Mouse (Mus musculus) heart, postnatal 0 days (tissue): ENCODE results near the gene Rfng. TPM values are rescaled to one million over a fixed set of nuclear protein-coding genes. Genes with fewer than 3 reads are reported as not detected.

Experiments
- ATAC-seq: fragments of 200-750 bp; cut with Nextera tagmentation; 2 replicates; pipeline ENCODE4 v1.8.0; 2017; ENCODE audit warnings: low read depth, moderate number of reproducible peaks, moderate library complexity; ENCODE audit not compliant: insufficient read depth
- DNase-seq: peaks from one replicate; pipeline ENCODE4 v3.0.0-alpha.2; 2016; ENCODE audit warnings: low spot score
- H3K27ac ChIP-seq: fragments of 300-500 bp; sonication (generic); 2 replicates; pipeline ENCODE4 v1.5.1; 2014; ENCODE audit warnings: low read depth, mild to moderate bottlenecking
- H3K27me3 ChIP-seq: fragments of 300-500 bp; sonication (generic); 2 replicates; pipeline ENCODE4 v1.6.1; 2014; ENCODE audit warnings: low read length, mixed read lengths; ENCODE audit not compliant: control insufficient read depth, insufficient read depth
- H3K36me3 ChIP-seq: fragments of 300-500 bp; sonication (generic); replicated peaks from 2 replicates; pipeline ENCODE4 v1.6.1; 2014; ENCODE audit warnings: low read length, mixed read lengths; ENCODE audit not compliant: control insufficient read depth, insufficient read depth
- H3K4me1 ChIP-seq: fragments of 300-500 bp; sonication (generic); 2 replicates; pipeline ENCODE4 v1.6.1; 2014; ENCODE audit warnings: antibody characterized with exemption; ENCODE audit not compliant: control insufficient read depth, insufficient read depth
- H3K4me2 ChIP-seq: fragments of 300-500 bp; sonication (generic); 2 replicates; pipeline ENCODE4 v1.6.1; 2014; ENCODE audit warnings: low read depth, mild to moderate bottlenecking, low read length, moderate library complexity
- H3K4me3 ChIP-seq: fragments of 300-500 bp; sonication (generic); 2 replicates; pipeline ENCODE4 v1.5.1; 2014; ENCODE audit warnings: low read depth, low read length
- H3K9ac ChIP-seq: fragments of 300-500 bp; sonication (generic); replicated peaks from 2 replicates; pipeline ENCODE4 v1.6.1; 2014; ENCODE audit warnings: low read depth, low read length, mixed read lengths
- H3K9me3 ChIP-seq: fragments of 300-500 bp; sonication (generic); replicated peaks from 2 replicates; pipeline ENCODE4 v1.6.1; 2016; ENCODE audit warnings: low read length; ENCODE audit not compliant: control insufficient read depth
- CTCF ChIP-seq: IDR thresholded peaks from 2 replicates; pipeline ENCODE4 v1.5.1; 2016; ENCODE audit warnings: antibody characterized with exemption, control low read depth, low read depth
- EP300 ChIP-seq: IDR thresholded peaks from 2 replicates; pipeline ENCODE4 v1.6.1; 2016; ENCODE audit warnings: antibody characterized with exemption, low read depth
- WGBS: fragments of 180-500 bp; shearing (Covaris S2); extraction: QIAGEN DNeasy Blood & Tissue Kit; methylation state at CpG from one replicate; pipeline ENCODE4 v1.1.7; 2014; 5-methylcytosine and 5-hydroxymethylcytosine counted together
- polyA plus RNA-seq: library from polyadenylated mRNA; unstranded; fragments of >200 nt; fragmentation: Nextera tagmentation; extraction: Ambion mirVana; gene quantifications from 2 replicates; pipeline ENCODE4 v1.2.1, GENCODE M21; 2015
- total RNA-seq: library from RNA; depleted of rRNA; stranded (reverse); fragments of >200 nt; gene quantifications from 2 replicates; pipeline ENCODE4 v1.2.3, GENCODE M21; 2014; ENCODE audit warnings: low replicate concordance

Gene Rfng
- total and polyA plus RNA-seq, 2 experiments from 2014 or later, result 14.5 to 15.3 TPM

DNA sequence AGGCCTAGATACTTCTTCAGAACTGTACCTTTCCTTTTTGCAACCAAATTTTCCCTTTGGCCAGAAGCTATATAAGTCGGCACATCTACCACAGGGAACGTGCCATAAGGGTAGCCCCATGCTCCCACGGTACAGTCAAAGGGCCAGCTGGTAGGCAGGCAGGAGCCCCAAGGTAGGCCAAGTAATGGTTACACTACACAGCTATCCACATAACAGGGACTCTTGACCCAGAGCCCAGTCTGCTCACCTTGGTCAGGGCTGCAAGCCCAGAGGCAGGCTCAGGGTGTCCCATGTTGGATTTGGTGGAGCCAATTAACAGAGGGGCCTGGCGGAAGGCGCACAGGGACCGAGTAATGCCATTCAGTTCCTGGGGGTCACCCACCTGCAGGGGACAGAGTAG, 35.5 kb upstream of the Rfng start:
- Histone ChIP-seq H3K36me3 (peaks cover 60% of the 10 kb centered on the region), H3K27me3 (no peaks in the 10 kb centered on the region), H3K4me2 (no peak overlapping the region), H3K4me1 (peaks cover 27% of the 10 kb centered on the region), H3K4me3 (no peak overlapping the region), H3K9ac (no peak overlapping the region), H3K27ac (no peak overlapping the region), H3K9me3 (no peaks in the 10 kb centered on the region)
- DNase-seq, result no peak
- 93% methylated on average over 6 of the region's 6 CpGs for WGBS
- ATAC-seq, result no peak
- TF ChIP-seq EP300 (no peak), CTCF (no peak)

- Histone ChIP-seq H3K36me3 (peaks cover 73% of the 10 kb centered on the region), H3K4me1 (peaks cover 27% of the 10 kb centered on the region), H3K4me2 (no peak overlapping the region), H3K9ac (no peak overlapping the region), H3K27ac (no peak overlapping the region), H3K9me3 (no peaks in the 10 kb centered on the region), H3K27me3 (no peaks in the 10 kb centered on the region), H3K4me3 (no peak overlapping the region)
- no peak for ATAC-seq
- TF ChIP-seq CTCF (no peak), EP300 (no peak)
- 89% methylated on average over 13 of the region's 13 CpGs for WGBS
- no peak for DNase-seq
Measured at GRCm38 (mm10) chr11:120818251-120818650, 34.2 kb upstream of the Rfng start.

DNA sequence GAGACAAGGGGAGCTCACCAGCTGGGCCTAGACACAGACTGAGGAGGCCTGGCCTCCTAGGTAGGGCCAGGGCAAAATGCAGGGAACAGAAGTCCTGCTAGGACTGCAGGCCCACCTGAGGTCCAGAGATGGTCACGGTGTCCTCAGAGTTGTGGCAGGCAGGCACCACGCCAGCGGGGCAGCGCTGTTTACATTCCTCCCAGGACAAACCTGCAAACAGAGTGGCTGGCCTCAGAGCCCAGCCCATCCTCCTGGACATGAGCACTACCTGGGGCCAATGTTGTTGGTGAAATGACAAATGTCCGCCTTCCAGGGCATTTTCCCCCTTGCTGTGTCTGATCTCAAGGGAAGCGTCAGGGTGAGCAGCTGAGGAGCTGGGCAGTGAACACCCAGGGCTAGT, 33.4 kb upstream of the Rfng start:
- no peak overlapping the region for H3K9ac ChIP-seq
- no peaks in the 10 kb centered on the region for H3K9me3 ChIP-seq
- no peak overlapping the region for H3K4me3 ChIP-seq
- TF ChIP-seq EP300 (no peak), CTCF (no peak)
- ATAC-seq (no peak), DNase-seq (no peak)
- WGBS, result 96% methylated on average over 6 of the region's 6 CpGs
- peaks cover 82% of the 10 kb centered on the region for H3K36me3 ChIP-seq
- no peak overlapping the region for H3K27ac ChIP-seq
- no peak overlapping the region for H3K4me2 ChIP-seq
- H3K4me1 ChIP-seq, result peaks cover 18% of the 10 kb centered on the region
- H3K27me3 ChIP-seq, result no peaks in the 10 kb centered on the region

- ATAC-seq (no peak), DNase-seq (no peak)
- H3K36me3 ChIP-seq, result peaks cover 100% of the 10 kb centered on the region
- TF ChIP-seq CTCF, result no peak
- no peak for TF ChIP-seq EP300
- H3K9me3 ChIP-seq, result no peaks in the 10 kb centered on the region
- WGBS, result 94% methylated on average over 16 of the region's 16 CpGs
- H3K27ac ChIP-seq, result no peak overlapping the region
- H3K9ac ChIP-seq, result no peak overlapping the region
- no peaks in the 10 kb centered on the region for H3K27me3 ChIP-seq
- H3K4me2 ChIP-seq, result no peak overlapping the region
- H3K4me3 ChIP-seq, result no peak overlapping the region
- no peaks in the 10 kb centered on the region for H3K4me1 ChIP-seq
Measured at GRCm38 (mm10) chr11:120812068-120812467, 28.1 kb upstream of the Rfng start.

DNA sequence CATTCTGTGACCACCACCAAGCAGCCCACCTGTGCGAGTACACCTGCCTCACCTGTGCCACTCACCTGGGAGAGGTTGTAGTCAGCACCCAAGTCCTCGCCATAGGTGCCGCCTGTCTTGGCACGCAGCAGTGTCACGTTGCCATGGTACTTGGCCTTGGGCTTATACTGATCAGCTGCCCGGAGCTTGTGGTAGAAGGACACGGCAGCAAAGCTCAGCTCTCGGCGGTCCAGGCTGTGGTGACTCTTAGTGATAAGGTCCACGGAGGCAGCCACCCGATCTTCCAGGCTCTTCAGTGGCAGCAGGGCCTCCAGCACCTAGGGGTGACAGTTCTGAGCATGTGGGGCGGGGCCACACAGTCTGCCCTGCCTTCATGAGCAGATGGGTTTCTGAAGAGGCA, 24.0 kb upstream of the Rfng start:
- Histone ChIP-seq H3K4me3 (no peak overlapping the region), H3K36me3 (peaks cover 73% of the 10 kb centered on the region), H3K27me3 (no peaks in the 10 kb centered on the region), H3K4me1 (no peaks in the 10 kb centered on the region), H3K27ac (no peak overlapping the region), H3K9ac (no peak overlapping the region), H3K4me2 (no peak overlapping the region), H3K9me3 (no peaks in the 10 kb centered on the region)
- WGBS, result 84% methylated on average over 12 of the region's 12 CpGs
- DNase-seq, result no peak
- TF ChIP-seq CTCF, result no peak
- TF ChIP-seq EP300, result no peak
- no peak for ATAC-seq
